ENCODE assay signal across 9 mouse cellular contexts in genomic region chr16:91463836-91464400, GRCm38 (mm10). TPM values are rescaled to one million over a fixed set of nuclear protein-coding genes. Genes with fewer than 3 reads are reported as not detected.
A peak's percentile ranks its signal among the peaks of the same experiment; 100 is the strongest.
DNase-seq lines count a peak whose midpoint lies in the region; ATAC-seq and TF ChIP-seq lines count a peak whose summit lies in the region.
"Had no signal": no experiment of that assay in that cellular context is flagged by ENCODE, and none has a peak within 500 bp of the region (broad histone marks: within the 10 kb centered on the region; RNA-seq: fewer than 3 reads in every experiment).

No protein-coding gene starts in this region.

- no peak for TF ChIP-seq EP300 in liver, postnatal 0 days (IDR thresholded peaks at IDR 0.05; ENCODE audit: low read depth)

- no peak for TF ChIP-seq CTCF in G1E (IDR thresholded peaks at IDR 0.05; ENCODE audit: low read depth, low read length)
- no peak for TF ChIP-seq CTCF in forebrain, postnatal 0 days (IDR thresholded peaks at IDR 0.05; ENCODE audit: low read depth)
- no peak for TF ChIP-seq CTCF in liver, postnatal 0 days (IDR thresholded peaks at IDR 0.05; ENCODE audit: low read depth)

- WGBS in heart, embryonic 14.5 days, result 80% methylated on average over 4 of the region's 4 CpGs
- WGBS in forebrain, postnatal 0 days, result 82% methylated on average over 4 of the region's 4 CpGs
- WGBS in liver, postnatal 0 days (ENCODE audit: insufficient replicate concordance), result 63% methylated on average over 4 of the region's 4 CpGs

- no peak for DNase-seq in heart, postnatal 4 days
- DNase-seq in G1E (ENCODE audit: low spot score), result no peak
- no peak for DNase-seq in forebrain, postnatal 0 days
- DNase-seq in liver, postnatal 0 days, result no peak
- no peak for DNase-seq in right cerebral cortex, adult 2 months (ENCODE audit: low spot score in 2 of 2)
- DNase-seq in cerebellum, adult 9-11 months, result no peak
- DNase-seq in layer of hippocampus, adult 18-20 months (ENCODE audit: low spot score in 2 of 2), result no peak

- no peaks in the 10 kb centered on the region for H3K36me3 ChIP-seq in heart, embryonic 14.5 days (ENCODE audit: control insufficient read depth, insufficient read depth, low read length)
- peaks cover 35% of the 10 kb centered on the region for H3K36me3 ChIP-seq in G1E (replicated peaks)
- H3K36me3 ChIP-seq in forebrain, postnatal 0 days (ENCODE audit: insufficient read depth), result no peaks in the 10 kb centered on the region
- 0 out of 2 replicates have a peak, but pooled peaks cover 8% of the 10 kb centered on the region for H3K36me3 ChIP-seq in liver, postnatal 0 days (replicated peaks; ENCODE audit: insufficient read depth, low read length)

- no peak for ATAC-seq in heart, embryonic 14.5 days (ENCODE audit: insufficient number of reproducible peaks, insufficient read depth, low FRiP score, low read depth)
- ATAC-seq in G1E (ENCODE audit: extremely low read depth, insufficient number of reproducible peaks, low FRiP score, poor library complexity, severe bottlenecking), result no peak
- no peak for ATAC-seq in forebrain, postnatal 0 days
- no peak for ATAC-seq in liver, postnatal 0 days
- ATAC-seq: Patski had no signal

- H3K4me2 ChIP-seq in heart, embryonic 14.5 days (ENCODE audit: low read length), result peak overlapping the region; percentile 94
- peak overlapping the region; percentile 96 for H3K4me2 ChIP-seq in forebrain, postnatal 0 days (ENCODE audit: low read depth)
- H3K4me2 ChIP-seq in liver, postnatal 0 days (ENCODE audit: low read depth, low read length), result peak overlapping the region; percentile 81

- H3K27me3 ChIP-seq in heart, embryonic 14.5 days (ENCODE audit: control insufficient read depth, insufficient read depth, low read length), result no peaks in the 10 kb centered on the region
- H3K27me3 ChIP-seq in G1E (ENCODE audit: insufficient read depth, low read length), result no peaks in the 10 kb centered on the region
- H3K27me3 ChIP-seq in forebrain, postnatal 0 days (ENCODE audit: insufficient read depth, low read length), result no peaks in the 10 kb centered on the region
- no peaks in the 10 kb centered on the region for H3K27me3 ChIP-seq in liver, postnatal 0 days (ENCODE audit: insufficient read depth, low read length)
- H3K27me3 ChIP-seq: Patski had no signal

- peaks cover 4% of the 10 kb centered on the region; the same call in 1 of the 2 replicates for H3K9me3 ChIP-seq in heart, embryonic 14.5 days (ENCODE audit: control insufficient read depth, low read length)
- H3K9me3 ChIP-seq in G1E (replicated peaks), result peaks cover 7% of the 10 kb centered on the region
- no peaks in the 10 kb centered on the region for H3K9me3 ChIP-seq in forebrain, postnatal 0 days (ENCODE audit: low read length)
- H3K9me3 ChIP-seq in liver, postnatal 0 days (ENCODE audit: low read length), result no peaks in the 10 kb centered on the region

- H3K4me1 ChIP-seq in heart, embryonic 14.5 days (ENCODE audit: control insufficient read depth in 2 of 2, insufficient read depth in 2 of 2, low read length in 2 of 2), result peaks cover 11 to 16% of the 10 kb centered on the region in 2 experiments
- peaks cover 59% of the 10 kb centered on the region for H3K4me1 ChIP-seq in G1E (ENCODE audit: insufficient read depth, low read depth, low read length)
- no peaks in the 10 kb centered on the region for H3K4me1 ChIP-seq in forebrain, postnatal 0 days (ENCODE audit: insufficient read depth)
- H3K4me1 ChIP-seq in liver, postnatal 0 days (ENCODE audit: insufficient read depth), result peaks cover 42% of the 10 kb centered on the region

- peak overlapping the region; percentile 55 to 64 for H3K4me3 ChIP-seq in heart, embryonic 14.5 days (ENCODE audit: control insufficient read depth in 1 of 2, insufficient read depth in 1 of 2, low read depth in 1 of 2, low read length in 2 of 2)
- peak overlapping the region; percentile 82 for H3K4me3 ChIP-seq in G1E (ENCODE audit: low read depth, low read length)
- H3K4me3 ChIP-seq in forebrain, postnatal 0 days (ENCODE audit: low read depth, low read length), result peak overlapping the region; percentile 59
- H3K4me3 ChIP-seq in liver, postnatal 0 days (ENCODE audit: low read depth, low read length), result peak overlapping the region; percentile 67

- no peak overlapping the region; the same call in 1 of the 2 replicates for H3K9ac ChIP-seq in heart, embryonic 14.5 days (ENCODE audit: low read length)
- H3K9ac ChIP-seq in forebrain, postnatal 0 days, result peak overlapping the region; percentile 70
- H3K9ac ChIP-seq in liver, postnatal 0 days (replicated peaks), result peak overlapping the region; percentile 76

- peak overlapping the region; percentile 79 to 88; a peak in 2 of 4 replicates for H3K27ac ChIP-seq in heart, embryonic 14.5 days (replicated peaks in 1 of 2; ENCODE audit: control insufficient read depth in 1 of 2, insufficient read depth in 1 of 2, low read depth in 2 of 2, low read length in 2 of 2)
- H3K27ac ChIP-seq in forebrain, postnatal 0 days (ENCODE audit: low read depth, low read length), result peak overlapping the region; percentile 81; the same call in 1 of the 2 replicates
- H3K27ac ChIP-seq in liver, postnatal 0 days (ENCODE audit: low read depth), result peak overlapping the region; percentile 96

RNA-seq across cellular contexts. Expression of gene Ifnar1, which starts 21.1 kb away (rescaled TPM):
- 39.9 and 45.1 TPM in 2 replicates for polyA plus RNA-seq in heart, embryonic 14.5 days (2014; fragmentation: Nextera tagmentation; extraction: Ambion mirVana)
- 10 to 100 TPM; 50.3 to 56.0 TPM for total RNA-seq in heart, postnatal 4 days (2021)
- total RNA-seq in G1E (2014; fragmentation: Nextera tagmentation) (73.0 and 103 TPM in 2 replicates), G1E (2017) (65.5 and 72.3 TPM in 2 replicates)
- polyA plus RNA-seq in G1E (2012), result 15.1 and 16.2 TPM in 2 replicates
- 76.7 and 82.6 TPM in 2 replicates for total RNA-seq in forebrain, postnatal 0 days (2014; rRNA removed)
- 22.7 and 33.6 TPM in 2 replicates for polyA plus RNA-seq in forebrain, postnatal 0 days (2015; fragmentation: Nextera tagmentation; extraction: Ambion mirVana)
- polyA plus RNA-seq in liver, postnatal 0 days (2015; fragmentation: Nextera tagmentation; extraction: Ambion mirVana), result 16.3 and 16.6 TPM in 2 replicates
- total RNA-seq in layer of hippocampus, adult 18-20 months (2021), result 10 to 100 TPM; 40.9 to 44.4 TPM

RNA-seq across cellular contexts. Expression of gene Il10rb, which starts 58.0 kb away (rescaled TPM):
- 58.5 and 59.2 TPM in 2 replicates for polyA plus RNA-seq in heart, embryonic 14.5 days (2014; fragmentation: Nextera tagmentation; extraction: Ambion mirVana)
- 10 to 100 TPM; 66.2 to 67.4 TPM for total RNA-seq in heart, postnatal 4 days (2021)
- total RNA-seq in G1E (2014; fragmentation: Nextera tagmentation), result 137 and 144 TPM in 2 replicates
- 87.8 and 101 TPM in 2 replicates for total RNA-seq in G1E (2017)
- polyA plus RNA-seq in G1E (2012), result 16.7 and 18.3 TPM in 2 replicates
- 5.0 and 7.9 TPM in 2 replicates for total RNA-seq in forebrain, postnatal 0 days (2014; rRNA removed)
- 9.2 and 11.1 TPM in 2 replicates for polyA plus RNA-seq in forebrain, postnatal 0 days (2015; fragmentation: Nextera tagmentation; extraction: Ambion mirVana)
- 25.5 and 26.4 TPM in 2 replicates for polyA plus RNA-seq in liver, postnatal 0 days (2015; fragmentation: Nextera tagmentation; extraction: Ambion mirVana)
- 1 to 10 TPM; 7.8 to 9.5 TPM for total RNA-seq in layer of hippocampus, adult 18-20 months (2021)
